Mouse (Mus musculus) stomach, embryonic 15.5 days (tissue): Measurements from ENCODE around the gene Unc45b. TPM values are rescaled to one million over a fixed set of nuclear protein-coding genes. Genes with fewer than 3 reads are reported as not detected.
"Not testable (repeated sequence)": the region's sequence is repeated elsewhere in the genome, so short reads cannot be mapped to it uniquely, and the experiment has no call there.

Experiments used
- ATAC-seq: fragments of 200-750 bp; cut with Nextera tagmentation; 2 replicates; pipeline ENCODE4 v1.8.0; 2017; ENCODE audit warnings: low read depth, moderate number of reproducible peaks, moderate TSS enrichment; ENCODE audit not compliant: insufficient read depth, low FRiP score
- H3K27ac ChIP-seq: fragments of 300-500 bp; sonication (generic); 2 replicates; pipeline ENCODE4 v1.5.1; 2015; ENCODE audit warnings: mild to moderate bottlenecking, inconsistent platforms
- H3K27me3 ChIP-seq: fragments of 300-500 bp; sonication (generic); replicated peaks from 2 replicates; pipeline ENCODE4 v1.6.1; 2015; ENCODE audit warnings: inconsistent platforms
- H3K36me3 ChIP-seq: fragments of 300-500 bp; sonication (generic); 2 replicates; pipeline ENCODE4 v1.6.1; 2015; ENCODE audit warnings: inconsistent platforms
- H3K4me1 ChIP-seq: fragments of 300-500 bp; sonication (generic); 2 replicates; pipeline ENCODE4 v1.6.1; 2015; ENCODE audit warnings: inconsistent platforms
- H3K4me2 ChIP-seq: fragments of 300-500 bp; sonication (generic); 2 replicates; pipeline ENCODE4 v1.6.1; 2015; ENCODE audit warnings: mild to moderate bottlenecking, inconsistent platforms
- H3K4me3 ChIP-seq: fragments of 300-500 bp; sonication (generic); replicated peaks from 2 replicates; pipeline ENCODE4 v1.5.1; 2015; ENCODE audit warnings: inconsistent platforms
- H3K9ac ChIP-seq: fragments of 300-500 bp; sonication (generic); 2 replicates; pipeline ENCODE4 v1.6.1; 2015; ENCODE audit warnings: inconsistent platforms
- H3K9me3 ChIP-seq: fragments of 300-500 bp; sonication (generic); 2 replicates; pipeline ENCODE4 v1.6.1; 2016; ENCODE audit warnings: inconsistent platforms
- WGBS: fragments of 180-500 bp; shearing (Covaris S2); methylation state at CpG from one replicate; pipeline ENCODE4 v1.1.7; 2015; 5-methylcytosine and 5-hydroxymethylcytosine counted together
- polyA plus RNA-seq: library from polyadenylated mRNA; unstranded; fragments of >200 nt; fragmentation: Nextera tagmentation; extraction: Ambion mirVana; gene quantifications from 2 replicates; pipeline ENCODE4 v1.2.1, GENCODE M21; 2015

Unc45b gene
- polyA plus RNA-seq, 1 experiment from 2014 or later = 2.6 TPM

- Histone ChIP-seq H3K9ac (no peak overlapping the region), H3K27me3 (peaks cover 34% of the 10 kb centered on the region), H3K4me3 (peak overlapping the region; percentile 14), H3K27ac (no peak overlapping the region), H3K4me2 (peak overlapping the region; percentile 37), H3K4me1 (peaks cover 13% of the 10 kb centered on the region; the same call in 1 of the 2 replicates), H3K9me3 (no peaks in the 10 kb centered on the region), H3K36me3 (no peaks in the 10 kb centered on the region)
- no peak for ATAC-seq
- 6% methylated on average over 28 of the region's 28 CpGs for WGBS
These were observed 41.7 kb downstream of the Unc45b start for GRCm38 (mm10) chr11:82951865-82952611.

GRCm38 (mm10) chr11:82952612-82953542 is 42.5 kb downstream of the Unc45b start:
- H3K9me3 ChIP-seq = no peaks in the 10 kb centered on the region
- no peak overlapping the region for H3K27ac ChIP-seq

GRCm38 (mm10) chr11:82954631-82955030 is 44.3 kb downstream of the Unc45b start:
- Histone ChIP-seq H3K27ac (no peak overlapping the region), H3K9me3 (no peaks in the 10 kb centered on the region), H3K4me2 (no peak overlapping the region), H3K9ac (no peak overlapping the region), H3K27me3 (peaks cover 34% of the 10 kb centered on the region), H3K4me1 (peaks cover 13% of the 10 kb centered on the region; the same call in 1 of the 2 replicates), H3K4me3 (no peak overlapping the region), H3K36me3 (no peaks in the 10 kb centered on the region)
- ATAC-seq = no peak
- 71% methylated on average over 6 of the region's 6 CpGs for WGBS

More at GRCm38 (mm10) chr11:82952612-82953542, 42.5 kb downstream of the Unc45b start:
- WGBS = 52% methylated on average over 9 of the region's 9 CpGs
- H3K9ac ChIP-seq = no peak overlapping the region
- H3K4me2 ChIP-seq = peak overlapping the region; percentile 37
- peaks cover 13% of the 10 kb centered on the region; the same call in 1 of the 2 replicates for H3K4me1 ChIP-seq
- peak overlapping the region; percentile 14; the same call in 1 of the 2 replicates for H3K4me3 ChIP-seq
- peaks cover 34% of the 10 kb centered on the region for H3K27me3 ChIP-seq
- H3K36me3 ChIP-seq = no peaks in the 10 kb centered on the region
- ATAC-seq = no peak

- no peak overlapping the region for H3K4me3 ChIP-seq
- no peak overlapping the region for H3K9ac ChIP-seq
- no peak overlapping the region for H3K4me2 ChIP-seq
- H3K9me3 ChIP-seq = no peaks in the 10 kb centered on the region
- peaks cover 3% of the 10 kb centered on the region; the same call in 1 of the 2 replicates for H3K4me1 ChIP-seq
- no peak for ATAC-seq
- H3K36me3 ChIP-seq = no peaks in the 10 kb centered on the region
- no peak overlapping the region for H3K27ac ChIP-seq
- WGBS = 71% methylated on average over 10 of the region's 10 CpGs
- peaks cover 16% of the 10 kb centered on the region for H3K27me3 ChIP-seq
These were observed 46.6 kb downstream of the Unc45b start for GRCm38 (mm10) chr11:82956925-82957324.

GRCm38 (mm10) chr11:82959613-82960012 is 49.3 kb downstream of the Unc45b start:
- no peaks in the 10 kb centered on the region for H3K9me3 ChIP-seq
- H3K27ac ChIP-seq = no peak overlapping the region
- H3K4me3 ChIP-seq = no peak overlapping the region
- H3K27me3 ChIP-seq = no peaks in the 10 kb centered on the region
- ATAC-seq = no peak
- no peaks in the 10 kb centered on the region for H3K36me3 ChIP-seq
- no peaks in the 10 kb centered on the region for H3K4me1 ChIP-seq
- H3K9ac ChIP-seq = no peak overlapping the region
- no peak overlapping the region for H3K4me2 ChIP-seq
- 14% methylated on average over 4 of the region's 4 CpGs for WGBS

GRCm38 (mm10) chr11:82961743-82962142 is 51.4 kb downstream of the Unc45b start:
- no peak for ATAC-seq
- Histone ChIP-seq H3K9ac (no peak overlapping the region), H3K4me1 (no peaks in the 10 kb centered on the region), H3K4me2 (no peak overlapping the region), H3K27me3 (no peaks in the 10 kb centered on the region), H3K4me3 (no peak overlapping the region), H3K36me3 (no peaks in the 10 kb centered on the region), H3K27ac (no peak overlapping the region), H3K9me3 (no peaks in the 10 kb centered on the region)
- WGBS = 53% methylated on average over 2 of the region's 2 CpGs

GRCm38 (mm10) chr11:82962215-82962614 is 51.9 kb downstream of the Unc45b start:
- no peak overlapping the region for H3K4me3 ChIP-seq
- no peak overlapping the region for H3K27ac ChIP-seq
- H3K9ac ChIP-seq = no peak overlapping the region
- no peaks in the 10 kb centered on the region for H3K4me1 ChIP-seq
- H3K9me3 ChIP-seq = no peaks in the 10 kb centered on the region
- no peak overlapping the region for H3K4me2 ChIP-seq
- 72% methylated on average over 8 of the region's 8 CpGs for WGBS
- no peaks in the 10 kb centered on the region for H3K27me3 ChIP-seq
- no peaks in the 10 kb centered on the region for H3K36me3 ChIP-seq
- no peak for ATAC-seq

- H3K9me3 ChIP-seq = no peaks in the 10 kb centered on the region
- no peak for ATAC-seq
- 9% methylated on average over 31 of the region's 31 CpGs for WGBS
- H3K4me2 ChIP-seq = peak overlapping the region; percentile 41
- H3K36me3 ChIP-seq = no peaks in the 10 kb centered on the region
- no peaks in the 10 kb centered on the region for H3K27me3 ChIP-seq
- H3K4me1 ChIP-seq = no peaks in the 10 kb centered on the region
- 0 out of 2 replicates have a peak overlapping the region, but pooled peaks have one; percentile 11 for H3K27ac ChIP-seq
- peak overlapping the region; percentile 19; the same call in 1 of the 2 replicates for H3K4me3 ChIP-seq
- H3K9ac ChIP-seq = no peak overlapping the region
These were observed 60.6 kb downstream of the Unc45b start for GRCm38 (mm10) chr11:82970712-82971589.

- no peaks in the 10 kb centered on the region for H3K27me3 ChIP-seq
- peak overlapping the region; percentile 41 for H3K4me2 ChIP-seq
- H3K36me3 ChIP-seq = no peaks in the 10 kb centered on the region
- no peak overlapping the region for H3K27ac ChIP-seq
- H3K9ac ChIP-seq = no peak overlapping the region
- ATAC-seq = no peak
- 0 out of 2 replicates have a peak overlapping the region, but pooled peaks have one; percentile 19 for H3K4me3 ChIP-seq
- no peaks in the 10 kb centered on the region for H3K4me1 ChIP-seq
- 69% methylated on average over 11 of the region's 11 CpGs for WGBS
- no peaks in the 10 kb centered on the region for H3K9me3 ChIP-seq
These were observed 61.2 kb downstream of the Unc45b start for GRCm38 (mm10) chr11:82971590-82971974.

- H3K9me3 ChIP-seq = no peaks in the 10 kb centered on the region
- H3K4me2 ChIP-seq = no peak overlapping the region
- no peak overlapping the region for H3K9ac ChIP-seq
- H3K27ac ChIP-seq = no peak overlapping the region
- no peak overlapping the region for H3K4me3 ChIP-seq
- WGBS = 27% methylated on average over 5 of the region's 5 CpGs
- no peak for ATAC-seq
- no peaks in the 10 kb centered on the region for H3K36me3 ChIP-seq
- H3K27me3 ChIP-seq = no peaks in the 10 kb centered on the region
- H3K4me1 ChIP-seq = no peaks in the 10 kb centered on the region
These were observed 63.6 kb downstream of the Unc45b start for GRCm38 (mm10) chr11:82973916-82974315.

- not testable (repeated sequence) for ATAC-seq, H3K9me3 ChIP-seq, H3K27ac ChIP-seq, H3K4me1 ChIP-seq, H3K27me3 ChIP-seq, H3K4me2 ChIP-seq, H3K9ac ChIP-seq, H3K4me3 ChIP-seq, H3K36me3 ChIP-seq
- 92% methylated on average over 2 of the region's 2 CpGs for WGBS
These were observed 72.1 kb downstream of the Unc45b start for GRCm38 (mm10) chr11:82982409-82982808.
